ENCODE assay signal across 13 mouse cellular contexts in genomic region chr9:22024592-22024991, GRCm38 (mm10). TPM values are rescaled to one million over a fixed set of nuclear protein-coding genes. Genes with fewer than 3 reads are reported as not detected.
DNase-seq lines count a peak whose midpoint lies in the region; ATAC-seq lines count a peak whose summit lies in the region.
"Had no signal": no experiment of that assay in that cellular context is flagged by ENCODE, and none has a peak within 500 bp of the region (broad histone marks: within the 10 kb centered on the region; RNA-seq: fewer than 3 reads in every experiment).

No protein-coding gene starts in this region.

- no peak overlapping the region for H3K4me2 ChIP-seq in neural tube, embryonic 15.5 days
- H3K4me2 ChIP-seq: lung, embryonic 14.5 days; stomach, embryonic 15.5 days had no signal

- no peak overlapping the region for H3K4me3 ChIP-seq in neural tube, embryonic 15.5 days (replicated peaks)
- H3K4me3 ChIP-seq: stomach, embryonic 15.5 days had no signal

- H3K27me3 ChIP-seq in neural tube, embryonic 15.5 days (replicated peaks): no peaks in the 10 kb centered on the region
- H3K27me3 ChIP-seq: stomach, embryonic 15.5 days had no signal

- ATAC-seq in neural tube, embryonic 15.5 days (ENCODE audit: low FRiP score): no peak

- no peaks in the 10 kb centered on the region for H3K4me1 ChIP-seq in neural tube, embryonic 15.5 days
- H3K4me1 ChIP-seq: stomach, embryonic 15.5 days had no signal

- intact Hi-C loops in left cerebral cortex, postnatal 4 days (cut with DNase I): no loop called here

- H3K9me3 ChIP-seq in neural tube, embryonic 15.5 days (replicated peaks): no peaks in the 10 kb centered on the region
- H3K9me3 ChIP-seq: stomach, embryonic 15.5 days had no signal

- DNase-seq in adrenal gland, postnatal 14 days: peak; percentile 39
- no peak for DNase-seq in adrenal gland, postnatal 10 days
- peak; percentile 24 to 31 for DNase-seq in kidney, postnatal 4 days
- no peak for DNase-seq in kidney, postnatal 10 days
- DNase-seq in neural tube, embryonic 10.5 days (ENCODE audit: extremely low spot score, low spot score): peak; percentile 28
- DNase-seq in telencephalon, adult 2 months (ENCODE audit: low read depth, low spot score): peak; percentile 34
- no peak for DNase-seq in left cerebral cortex, postnatal 4 days
- DNase-seq: gastrocnemius, postnatal 36 days; kidney, adult 9 months; lung, embryonic 14.5 days had no signal

- WGBS in neural tube, embryonic 15.5 days: 55% methylated on average over 8 of the region's 8 CpGs

- no peak overlapping the region for H3K27ac ChIP-seq in neural tube, embryonic 15.5 days (replicated peaks)
- H3K27ac ChIP-seq: stomach, embryonic 15.5 days had no signal

- no peak overlapping the region for H3K9ac ChIP-seq in neural tube, embryonic 15.5 days (replicated peaks)
- H3K9ac ChIP-seq: lung, embryonic 14.5 days; stomach, embryonic 15.5 days had no signal

- peaks cover 55% of the 10 kb centered on the region for H3K36me3 ChIP-seq in neural tube, embryonic 15.5 days
- H3K36me3 ChIP-seq: stomach, embryonic 15.5 days had no signal

RNA-seq across cellular contexts. Expression of gene Prkcsh, which starts 22.0 kb away (rescaled TPM):
- total RNA-seq in adrenal gland, postnatal 14 days (2021): 133 and 135 TPM in 2 replicates
- 100 to 1,000 TPM; 116 to 119 TPM for total RNA-seq in adrenal gland, postnatal 10 days (2021)
- 93.8 and 99.4 TPM in 2 replicates for polyA plus RNA-seq in neural tube, embryonic 15.5 days (2015; fragmentation: Nextera tagmentation; extraction: Ambion mirVana)
- total RNA-seq in left cerebral cortex, postnatal 4 days (2021): 10 to 100 TPM; 89.6 to 95.2 TPM

RNA-seq across cellular contexts. Expression of gene Ccdc151, which starts 22.2 kb away (rescaled TPM):
- total RNA-seq in adrenal gland, postnatal 14 days (2021): 0.45 and 0.56 TPM in 2 replicates
- total RNA-seq in adrenal gland, postnatal 10 days (2021): under 1 TPM; 0.39 to 1.00 TPM
- 4.0 and 4.5 TPM in 2 replicates for polyA plus RNA-seq in neural tube, embryonic 15.5 days (2015; fragmentation: Nextera tagmentation; extraction: Ambion mirVana)
- total RNA-seq in left cerebral cortex, postnatal 4 days (2021): 1 to 10 TPM; 6.2 to 6.9 TPM
- total RNA-seq: heart, postnatal 25 days had no signal

RNA-seq across cellular contexts. Expression of gene Elavl3, which starts 27.2 kb away (rescaled TPM):
- 2.4 and 3.0 TPM in 2 replicates for total RNA-seq in adrenal gland, postnatal 14 days (2021)
- total RNA-seq in adrenal gland, postnatal 10 days (2021): 1 to 10 TPM; 1.8 to 4.6 TPM
- polyA plus RNA-seq in neural tube, embryonic 15.5 days (2015; fragmentation: Nextera tagmentation; extraction: Ambion mirVana): 67.4 and 96.9 TPM in 2 replicates
- total RNA-seq in left cerebral cortex, postnatal 4 days (2021): 100 to 1,000 TPM; 365 to 366 TPM

RNA-seq across cellular contexts. Expression of gene Rgl3, which starts 35.3 kb away (rescaled TPM):
- total RNA-seq in adrenal gland, postnatal 14 days (2021): 18.1 and 19.0 TPM in 2 replicates
- 10 to 100 TPM; 16.2 to 23.0 TPM for total RNA-seq in adrenal gland, postnatal 10 days (2021)
- 1.6 and 4.6 TPM in 2 replicates for polyA plus RNA-seq in neural tube, embryonic 15.5 days (2015; fragmentation: Nextera tagmentation; extraction: Ambion mirVana)
- 1 to 10 TPM in 1 of 2 experiments, under 1 TPM in 1; 0.90 to 1.4 TPM for total RNA-seq in left cerebral cortex, postnatal 4 days (2021)

RNA-seq across cellular contexts. Expression of gene Gm49318, which starts 46.5 kb away (rescaled TPM):
- total RNA-seq in adrenal gland, postnatal 14 days (2021): not detected in 2 replicates
- not detected for total RNA-seq in adrenal gland, postnatal 10 days (2021)
- not detected in 2 replicates for polyA plus RNA-seq in neural tube, embryonic 15.5 days (2015; fragmentation: Nextera tagmentation; extraction: Ambion mirVana)
- not detected for total RNA-seq in left cerebral cortex, postnatal 4 days (2021)
- total RNA-seq: gastrocnemius, postnatal 36 days; heart, postnatal 25 days had no signal
- polyA plus RNA-seq: lung, embryonic 14.5 days; stomach, embryonic 15.5 days had no signal

Comparison
In these comparisons a context has a peak if more than half of its experiments do, and no peak if none do; other contexts are left out.
1. DNase-seq: peak in adrenal gland, postnatal 14 days (single experiment), kidney, postnatal 4 days (2 of 2), neural tube, embryonic 10.5 days (single experiment) and telencephalon, adult 2 months (single experiment); none in adrenal gland, postnatal 10 days (single experiment), kidney, postnatal 10 days (single experiment) and left cerebral cortex, postnatal 4 days (single experiment).
2. RNA of gene Elavl3, which starts 27.2 kb away (total RNA-seq): 365 to 366 TPM in left cerebral cortex, postnatal 4 days; 1.8 to 4.6 TPM in adrenal gland, postnatal 10 days and 2.4 to 3.0 TPM in adrenal gland, postnatal 14 days; every median in the first group is over 10 times any median in the second.